10 mouse cellular contexts compared by ENCODE assay signal in genomic region chr7:139475896-139476295, GRCm38 (mm10).
DNase-seq lines count a peak whose midpoint lies in the region; ATAC-seq and TF ChIP-seq lines count a peak whose summit lies in the region.
"Had no signal": no experiment of that assay in that cellular context is flagged by ENCODE, and none has a peak within 500 bp of the region (broad histone marks: within the 10 kb centered on the region; RNA-seq: fewer than 3 reads in every experiment).

No protein-coding gene starts in this region.

- H3K4me2 ChIP-seq in forebrain, postnatal 0 days (ENCODE audit: low read depth): no peak overlapping the region
- H3K4me2 ChIP-seq in forebrain, embryonic 14.5 days (ENCODE audit: low read length): no peak overlapping the region
- H3K4me2 ChIP-seq: heart, embryonic 15.5 days had no signal

- H3K27me3 ChIP-seq in forebrain, postnatal 0 days (ENCODE audit: insufficient read depth, low read length): no peaks in the 10 kb centered on the region
- H3K27me3 ChIP-seq in forebrain, embryonic 14.5 days (replicated peaks; ENCODE audit: control insufficient read depth, insufficient read depth, low read length): no peaks in the 10 kb centered on the region
- H3K27me3 ChIP-seq: heart, embryonic 15.5 days had no signal

- no peak overlapping the region for H3K27ac ChIP-seq in forebrain, postnatal 0 days (ENCODE audit: low read depth, low read length)
- no peak overlapping the region for H3K27ac ChIP-seq in forebrain, embryonic 14.5 days (ENCODE audit: low read depth, low read length)
- no peak overlapping the region for H3K27ac ChIP-seq in embryonic fibroblast, embryonic 13.5 days (ENCODE audit: insufficient read depth, low read length)
- H3K27ac ChIP-seq: heart, embryonic 15.5 days had no signal

- no peaks in the 10 kb centered on the region for H3K4me1 ChIP-seq in forebrain, postnatal 0 days (ENCODE audit: insufficient read depth)
- no peaks in the 10 kb centered on the region for H3K4me1 ChIP-seq in forebrain, embryonic 14.5 days (ENCODE audit: control insufficient read depth, insufficient read depth, low read length)
- peaks cover 17% of the 10 kb centered on the region for H3K4me1 ChIP-seq in embryonic fibroblast, embryonic 13.5 days (ENCODE audit: control insufficient read depth, insufficient read depth, low read length)

- H3K9me3 ChIP-seq in forebrain, postnatal 0 days (ENCODE audit: low read length): no peaks in the 10 kb centered on the region
- no peaks in the 10 kb centered on the region for H3K9me3 ChIP-seq in forebrain, embryonic 14.5 days (replicated peaks; ENCODE audit: control insufficient read depth, low read length)
- H3K9me3 ChIP-seq: heart, embryonic 15.5 days had no signal

- no peaks in the 10 kb centered on the region for H3K36me3 ChIP-seq in forebrain, postnatal 0 days (ENCODE audit: insufficient read depth)
- no peaks in the 10 kb centered on the region for H3K36me3 ChIP-seq in forebrain, embryonic 14.5 days (ENCODE audit: control insufficient read depth, insufficient read depth, low read length)
- H3K36me3 ChIP-seq: G1E had no signal

- H3K4me3 ChIP-seq in forebrain, postnatal 0 days (ENCODE audit: low read depth, low read length): no peak overlapping the region
- H3K4me3 ChIP-seq in forebrain, embryonic 14.5 days (ENCODE audit: low read depth, low read length): no peak overlapping the region
- H3K4me3 ChIP-seq in embryonic fibroblast, embryonic 13.5 days (ENCODE audit: insufficient read depth, low read length): no peak overlapping the region
- H3K4me3 ChIP-seq: heart, embryonic 15.5 days had no signal

- peak; percentile 48 for TF ChIP-seq CTCF in forebrain, postnatal 0 days (IDR thresholded peaks at IDR 0.05; ENCODE audit: low read depth)
- peak; percentile 65; the same call in 1 of the 2 replicates for TF ChIP-seq CTCF in embryonic fibroblast, embryonic 13.5 days (IDR thresholded peaks at IDR 0.05; ENCODE audit: borderline replicate concordance, insufficient read depth, low read length)

- no peak overlapping the region for H3K9ac ChIP-seq in forebrain, postnatal 0 days
- H3K9ac ChIP-seq in forebrain, embryonic 14.5 days (ENCODE audit: low read length): no peak overlapping the region
- H3K9ac ChIP-seq: heart, embryonic 15.5 days had no signal

- no peak for DNase-seq in forebrain, postnatal 0 days
- no peak for DNase-seq in forebrain, embryonic 14.5 days (ENCODE audit: low spot score)
- peak; percentile 31 to 51 for DNase-seq in left cerebral cortex, postnatal 25 days (ENCODE audit: low spot score in 2 of 2)
- DNase-seq in left cerebral cortex, postnatal 36 days (ENCODE audit: low spot score in 2 of 2): no peak
- peak; percentile 32 for DNase-seq in ES-CJ7 (ENCODE audit: low read depth, low spot score)
- DNase-seq in testis, postnatal 14 days (ENCODE audit: low spot score): no peak
- no peak for DNase-seq in gastrocnemius, postnatal 14 days

- WGBS in forebrain, postnatal 0 days: 46% methylated on average over 4 of the region's 4 CpGs
- WGBS in forebrain, embryonic 14.5 days: 51% methylated on average over 4 of the region's 4 CpGs

- no peak for TF ChIP-seq POLR2A in embryonic fibroblast, embryonic 13.5 days (IDR thresholded peaks at IDR 0.05; ENCODE audit: low read depth, low read length)

- ATAC-seq in forebrain, postnatal 0 days: no peak
- ATAC-seq in forebrain, embryonic 14.5 days: no peak

- intact Hi-C loops in left cerebral cortex, postnatal 25 days (cut with DNase I): loop anchor here (10.0 kb wide), 1 partner anchor 351 kb away; no protein-coding TSS in a partner anchor
- intact Hi-C loops in left cerebral cortex, postnatal 36 days (cut with DNase I): no loop called here
- intact Hi-C loops in gastrocnemius, postnatal 14 days (cut with DNase I; ENCODE audit: low total_unique reads): loop anchor here (2.0 kb wide), 1 partner anchor 173 kb away; no protein-coding TSS in a partner anchor

Comparison
In these comparisons a context has a peak if more than half of its experiments do, and no peak if none do; other contexts are left out.
1. DNase-seq: peak in left cerebral cortex, postnatal 25 days (2 of 2) and ES-CJ7 (single experiment); none in forebrain, postnatal 0 days (single experiment), forebrain, embryonic 14.5 days (single experiment), left cerebral cortex, postnatal 36 days (0 of 2), testis, postnatal 14 days (single experiment) and gastrocnemius, postnatal 14 days (single experiment).